Mouse (Mus musculus) hindbrain, embryonic 11.5 days (tissue): ENCODE data around the gene Pelp1. TPM values are rescaled to one million over a fixed set of nuclear protein-coding genes. Genes with fewer than 3 reads are reported as not detected.

Experiments used
- ATAC-seq: fragments of 200-750 bp; cut with Nextera tagmentation; 2 replicates; pipeline ENCODE4 v1.8.0; 2017; ENCODE audit warnings: mild to moderate bottlenecking, moderate TSS enrichment, moderate library complexity; ENCODE audit not compliant: low FRiP score
- DNase-seq: peaks from one replicate; pipeline ENCODE4 v3.0.0-alpha.2; 2015; ENCODE audit warnings: low spot score
- H3K27ac ChIP-seq: fragments of 300-500 bp; sonication (generic); 2 replicates; pipeline ENCODE4 v1.5.1; 2014; ENCODE audit warnings: mild to moderate bottlenecking, low read depth, low read length
- H3K27me3 ChIP-seq: fragments of 300-500 bp; sonication (generic); 2 replicates; pipeline ENCODE4 v1.6.1; 2014; ENCODE audit warnings: mild to moderate bottlenecking, low read length, moderate library complexity, mixed read lengths; ENCODE audit not compliant: control insufficient read depth, insufficient read depth
- H3K36me3 ChIP-seq: fragments of 300-500 bp; sonication (generic); 2 replicates; pipeline ENCODE4 v1.6.1; 2014; ENCODE audit warnings: mild to moderate bottlenecking, low read length, moderate library complexity, mixed read lengths; ENCODE audit not compliant: control insufficient read depth, insufficient read depth
- H3K4me1 ChIP-seq: fragments of 300-500 bp; sonication (generic); replicated peaks from 2 replicates; pipeline ENCODE4 v1.6.1; 2014; ENCODE audit warnings: low read length, mixed read lengths; ENCODE audit not compliant: control insufficient read depth, insufficient read depth
- H3K4me2 ChIP-seq: fragments of 300-500 bp; sonication (generic); replicated peaks from 2 replicates; pipeline ENCODE4 v1.6.1; 2014; ENCODE audit warnings: mild to moderate bottlenecking, low read depth, low read length
- H3K4me3 ChIP-seq: fragments of 300-500 bp; sonication (generic); 2 replicates; pipeline ENCODE4 v1.5.1; 2014; ENCODE audit warnings: low read depth, low read length
- H3K9ac ChIP-seq: fragments of 300-500 bp; sonication (generic); 2 replicates; pipeline ENCODE4 v1.6.1; 2014; ENCODE audit warnings: low read depth, low read length
- H3K9me3 ChIP-seq: fragments of 300-500 bp; sonication (generic); 2 replicates; pipeline ENCODE4 v1.6.1; 2016; ENCODE audit warnings: low read length; ENCODE audit not compliant: control insufficient read depth
- WGBS: fragments of 180-500 bp; shearing (Covaris S2); extraction: QIAGEN DNeasy Blood & Tissue Kit; methylation state at CpG from one replicate; pipeline ENCODE4 v1.1.7; 2014; 5-methylcytosine and 5-hydroxymethylcytosine counted together
- polyA plus RNA-seq: library from polyadenylated mRNA; unstranded; fragments of >200 nt; fragmentation: Nextera tagmentation; extraction: Ambion mirVana; gene quantifications from 2 replicates; pipeline ENCODE4 v1.2.1, GENCODE M21; 2014

The Pelp1 gene
- polyA plus RNA-seq, 1 experiment from 2014 or later: 31.0 TPM

DNA sequence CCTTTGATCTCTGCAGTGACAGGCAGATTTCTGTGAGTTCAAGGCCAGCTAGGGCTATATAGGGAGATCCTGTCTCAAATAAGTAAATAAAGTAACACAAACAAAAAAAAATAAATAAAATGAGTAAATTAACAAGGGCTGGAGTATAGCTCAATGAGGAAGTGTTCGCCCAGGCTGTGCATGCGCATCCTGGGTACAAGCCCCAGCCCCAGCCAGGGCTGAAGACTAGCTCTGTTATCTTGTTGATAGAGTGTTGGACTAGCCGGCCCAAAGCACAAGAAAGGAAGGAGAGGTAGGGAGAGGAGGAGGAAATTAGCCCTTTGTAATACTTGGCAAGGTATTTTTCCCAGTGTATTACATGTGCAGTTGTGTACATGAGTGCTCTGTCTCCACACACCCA lies 34.1 kb upstream of the Pelp1 start:
- Histone ChIP-seq H3K4me2 (no peak overlapping the region), H3K4me1 (no peaks in the 10 kb centered on the region), H3K27ac (no peak overlapping the region), H3K4me3 (no peak overlapping the region), H3K27me3 (no peaks in the 10 kb centered on the region), H3K9ac (no peak overlapping the region), H3K9me3 (no peaks in the 10 kb centered on the region), H3K36me3 (0 out of 2 replicates have a peak, but pooled peaks cover 4% of the 10 kb centered on the region)
- WGBS: 92% methylated on average over 3 of the region's 3 CpGs
- ATAC-seq (no peak), DNase-seq (no peak)

DNA sequence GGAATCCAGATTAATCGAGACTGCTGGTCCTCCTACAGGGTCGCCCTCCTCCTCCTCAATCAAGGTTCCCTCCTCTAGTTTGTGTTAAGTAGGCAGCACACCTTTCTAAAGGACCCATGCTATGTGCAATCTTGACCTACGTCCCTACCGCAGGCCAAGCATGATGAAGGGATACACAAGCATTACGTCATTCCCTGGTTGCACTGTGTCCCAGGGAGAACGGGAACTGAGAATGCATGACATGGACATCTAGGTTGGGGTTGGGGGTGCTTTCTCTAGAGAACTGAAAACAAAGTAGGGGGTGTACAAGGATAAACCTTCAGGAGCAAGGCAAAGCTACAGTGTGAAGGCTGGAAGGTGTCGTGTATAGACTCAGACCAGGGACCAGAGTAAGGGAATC lies 32.1 kb upstream of the Pelp1 start:
- Histone ChIP-seq H3K27ac (no peak overlapping the region), H3K4me3 (no peak overlapping the region), H3K9ac (no peak overlapping the region), H3K36me3 (0 out of 2 replicates have a peak, but pooled peaks cover 9% of the 10 kb centered on the region), H3K4me2 (no peak overlapping the region), H3K27me3 (no peaks in the 10 kb centered on the region), H3K4me1 (no peaks in the 10 kb centered on the region), H3K9me3 (no peaks in the 10 kb centered on the region)
- ATAC-seq: no peak
- DNase-seq: no peak
- 93% methylated on average over 7 of the region's 7 CpGs for WGBS

DNA sequence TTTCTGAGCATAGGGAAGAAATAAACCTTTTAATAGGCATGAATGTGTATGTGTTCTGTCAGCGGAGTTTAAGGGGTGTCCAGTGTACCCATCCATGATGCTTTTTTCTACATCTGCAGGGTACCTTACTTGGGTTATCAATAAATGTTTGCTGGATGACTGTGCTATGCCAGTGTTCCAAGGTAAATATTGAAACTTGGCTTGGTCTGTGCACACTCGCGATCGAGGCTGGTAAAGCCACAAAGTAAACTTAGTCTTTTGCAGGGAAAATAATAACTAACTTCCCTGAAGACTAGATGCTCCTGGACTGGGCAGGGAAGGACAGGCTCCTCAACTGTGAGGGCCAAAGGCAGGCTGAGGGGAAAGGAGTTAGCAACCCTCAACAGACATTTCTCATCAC lies 30.8 kb upstream of the Pelp1 start:
- no peak for ATAC-seq
- H3K36me3 ChIP-seq: 0 out of 2 replicates have a peak, but pooled peaks cover 9% of the 10 kb centered on the region
- H3K27me3 ChIP-seq: no peaks in the 10 kb centered on the region
- no peak overlapping the region for H3K4me3 ChIP-seq
- WGBS: 93% methylated on average over 4 of the region's 4 CpGs
- no peaks in the 10 kb centered on the region for H3K9me3 ChIP-seq
- DNase-seq: no peak
- no peaks in the 10 kb centered on the region for H3K4me1 ChIP-seq
- H3K27ac ChIP-seq: no peak overlapping the region
- H3K4me2 ChIP-seq: no peak overlapping the region
- H3K9ac ChIP-seq: no peak overlapping the region

DNA sequence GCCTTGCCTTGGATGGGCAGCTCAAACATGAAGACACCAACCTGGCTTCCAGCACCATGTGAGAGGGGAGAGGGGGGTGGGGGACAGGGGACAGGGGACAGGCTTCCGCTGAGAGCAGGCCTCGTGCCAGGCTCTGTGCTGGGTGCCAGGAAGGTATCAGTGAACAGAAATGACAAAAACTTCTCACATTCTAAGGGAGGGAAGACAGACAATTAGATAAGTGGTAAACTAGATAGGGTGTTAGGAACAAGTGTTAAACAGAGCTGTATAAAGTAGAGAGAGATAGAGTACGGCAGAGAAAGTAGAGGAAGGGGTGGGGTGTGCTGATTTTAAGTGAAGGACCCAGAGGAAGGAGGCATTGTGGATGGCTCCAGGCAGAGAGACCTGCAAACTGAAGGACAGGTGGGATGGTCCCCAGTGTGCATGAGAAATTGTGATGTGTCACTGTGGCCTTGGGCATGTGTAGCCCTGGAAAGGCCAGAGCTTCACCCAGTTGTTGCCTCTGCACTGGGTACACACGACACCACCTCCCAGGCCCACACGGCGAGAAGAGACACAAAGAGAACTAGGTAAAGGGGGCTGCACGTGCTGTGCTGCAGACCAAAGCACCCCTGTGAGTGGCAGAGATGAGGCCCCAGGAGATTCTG lies 29.0 kb upstream of the Pelp1 start:
- Histone ChIP-seq H3K27ac (no peak overlapping the region), H3K4me1 (no peaks in the 10 kb centered on the region), H3K4me2 (no peak overlapping the region), H3K36me3 (0 out of 2 replicates have a peak, but pooled peaks cover 9% of the 10 kb centered on the region), H3K9me3 (no peaks in the 10 kb centered on the region), H3K27me3 (no peaks in the 10 kb centered on the region), H3K9ac (no peak overlapping the region), H3K4me3 (no peak overlapping the region)
- DNase-seq (no peak), ATAC-seq (no peak)
- WGBS: 88% methylated on average over 7 of the region's 7 CpGs

DNA sequence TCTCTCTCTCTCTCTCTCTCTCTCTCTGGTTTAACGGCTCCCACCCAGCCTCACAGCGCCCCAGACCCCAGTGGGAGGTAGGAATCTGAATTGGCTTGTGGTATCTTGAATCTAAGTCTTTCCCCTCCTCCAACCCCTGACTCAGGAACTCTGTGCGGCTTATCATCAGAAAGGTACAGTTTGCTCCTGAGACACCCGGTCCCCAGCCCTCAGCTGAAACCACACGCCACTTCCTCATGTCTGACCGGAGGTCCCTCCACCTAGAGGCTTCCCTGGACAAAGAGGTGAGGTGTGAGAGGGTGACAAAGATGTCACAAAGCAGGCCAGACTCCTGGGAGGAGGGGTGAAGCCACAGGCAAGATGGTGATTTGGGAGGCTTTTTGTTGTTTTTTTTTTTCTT lies 27.6 kb upstream of the Pelp1 start:
- Histone ChIP-seq H3K9ac (no peak overlapping the region), H3K27me3 (no peaks in the 10 kb centered on the region), H3K36me3 (0 out of 2 replicates have a peak, but pooled peaks cover 9% of the 10 kb centered on the region), H3K9me3 (no peaks in the 10 kb centered on the region), H3K4me1 (0 out of 2 replicates have a peak, but pooled peaks cover 4% of the 10 kb centered on the region), H3K27ac (no peak overlapping the region), H3K4me3 (no peak overlapping the region), H3K4me2 (no peak overlapping the region)
- ATAC-seq (no peak), DNase-seq (no peak)
- 82% methylated on average over 6 of the region's 6 CpGs for WGBS

DNA sequence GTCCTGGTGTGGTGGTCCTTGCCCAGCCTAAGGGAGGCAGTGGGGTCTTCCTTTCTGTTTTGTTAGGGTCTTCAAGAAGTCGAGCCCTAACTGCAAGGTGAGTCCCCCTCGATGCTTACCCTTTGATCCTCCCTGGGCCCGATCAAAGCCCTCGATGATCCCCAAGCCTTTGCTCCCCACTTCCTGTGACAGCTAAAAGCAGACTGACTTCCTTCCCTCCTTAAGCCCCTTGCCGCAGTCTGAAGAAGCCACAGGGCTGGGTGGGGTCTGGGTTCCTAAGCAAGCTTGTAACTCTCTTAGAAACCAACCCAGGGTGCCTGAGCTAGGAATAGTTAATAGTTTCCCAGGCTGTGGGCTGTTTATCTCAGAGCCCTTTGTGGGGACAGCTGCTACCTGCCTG lies 25.6 kb upstream of the Pelp1 start:
- H3K9ac ChIP-seq: no peak overlapping the region
- 0 out of 2 replicates have a peak, but pooled peaks cover 4% of the 10 kb centered on the region for H3K4me1 ChIP-seq
- H3K4me2 ChIP-seq: no peak overlapping the region
- 70% methylated on average over 5 of the region's 5 CpGs for WGBS
- no peak overlapping the region for H3K4me3 ChIP-seq
- no peaks in the 10 kb centered on the region for H3K9me3 ChIP-seq
- no peak overlapping the region for H3K27ac ChIP-seq
- no peaks in the 10 kb centered on the region for H3K27me3 ChIP-seq
- DNase-seq (no peak), ATAC-seq (no peak)
- 0 out of 2 replicates have a peak, but pooled peaks cover 9% of the 10 kb centered on the region for H3K36me3 ChIP-seq

DNA sequence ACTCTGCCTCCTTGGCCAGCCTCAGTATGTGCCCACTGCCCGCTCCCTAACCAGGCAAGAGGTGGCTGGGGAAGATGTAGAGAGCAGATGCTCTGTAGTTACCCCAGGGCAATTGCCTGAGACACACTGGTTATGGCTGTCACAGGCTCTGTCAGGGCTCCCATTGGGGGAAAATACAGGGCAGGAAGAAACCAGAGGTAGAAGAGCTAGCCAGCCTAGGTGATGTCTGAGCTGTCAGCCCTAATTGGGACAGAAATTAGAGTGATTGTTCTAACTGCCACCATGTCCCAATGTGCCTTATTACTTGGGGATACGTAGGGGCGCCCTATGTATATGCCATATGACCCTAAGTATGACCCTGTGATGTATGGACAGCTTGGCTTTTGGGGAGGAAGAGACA lies 24.1 kb upstream of the Pelp1 start:
- 0 out of 2 replicates have a peak, but pooled peaks cover 4% of the 10 kb centered on the region for H3K4me1 ChIP-seq
- H3K9ac ChIP-seq: no peak overlapping the region
- H3K27ac ChIP-seq: no peak overlapping the region
- H3K4me3 ChIP-seq: no peak overlapping the region
- 87% methylated on average over 3 of the region's 3 CpGs for WGBS
- H3K27me3 ChIP-seq: no peaks in the 10 kb centered on the region
- ATAC-seq (no peak), DNase-seq (no peak)
- peak overlapping the region; percentile 70 for H3K4me2 ChIP-seq
- H3K36me3 ChIP-seq: 0 out of 2 replicates have a peak, but pooled peaks cover 6% of the 10 kb centered on the region
- no peaks in the 10 kb centered on the region for H3K9me3 ChIP-seq

DNA sequence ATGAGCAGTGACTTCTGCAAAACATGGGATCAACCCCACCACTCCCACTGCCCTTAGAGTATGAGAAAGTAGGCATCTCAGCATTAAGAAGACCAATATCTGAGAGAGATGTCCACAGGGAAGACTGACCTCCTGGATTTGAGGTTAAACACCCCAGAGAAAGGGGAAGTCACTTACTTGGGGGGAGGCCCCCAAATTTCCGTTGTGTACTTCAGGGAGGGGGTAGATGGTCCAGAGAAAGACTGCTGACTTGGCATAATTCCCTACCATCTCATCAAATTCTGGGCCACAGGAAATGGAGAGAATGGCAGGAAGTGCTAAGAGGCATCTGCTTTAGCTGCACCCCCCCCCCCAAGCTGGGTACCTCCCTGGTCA lies 23.7 kb upstream of the Pelp1 start:
- peak overlapping the region; percentile 88 for H3K4me3 ChIP-seq
- H3K36me3 ChIP-seq: 0 out of 2 replicates have a peak, but pooled peaks cover 4% of the 10 kb centered on the region
- 0 out of 2 replicates have a peak, but pooled peaks cover 4% of the 10 kb centered on the region for H3K4me1 ChIP-seq
- no peaks in the 10 kb centered on the region for H3K27me3 ChIP-seq
- H3K9ac ChIP-seq: peak overlapping the region; percentile 81
- ATAC-seq (no peak), DNase-seq (no peak)
- H3K9me3 ChIP-seq: no peaks in the 10 kb centered on the region
- 82% methylated on average over 1 of the region's 1 CpGs for WGBS
- no peak overlapping the region for H3K27ac ChIP-seq
- peak overlapping the region; percentile 70 for H3K4me2 ChIP-seq

DNA sequence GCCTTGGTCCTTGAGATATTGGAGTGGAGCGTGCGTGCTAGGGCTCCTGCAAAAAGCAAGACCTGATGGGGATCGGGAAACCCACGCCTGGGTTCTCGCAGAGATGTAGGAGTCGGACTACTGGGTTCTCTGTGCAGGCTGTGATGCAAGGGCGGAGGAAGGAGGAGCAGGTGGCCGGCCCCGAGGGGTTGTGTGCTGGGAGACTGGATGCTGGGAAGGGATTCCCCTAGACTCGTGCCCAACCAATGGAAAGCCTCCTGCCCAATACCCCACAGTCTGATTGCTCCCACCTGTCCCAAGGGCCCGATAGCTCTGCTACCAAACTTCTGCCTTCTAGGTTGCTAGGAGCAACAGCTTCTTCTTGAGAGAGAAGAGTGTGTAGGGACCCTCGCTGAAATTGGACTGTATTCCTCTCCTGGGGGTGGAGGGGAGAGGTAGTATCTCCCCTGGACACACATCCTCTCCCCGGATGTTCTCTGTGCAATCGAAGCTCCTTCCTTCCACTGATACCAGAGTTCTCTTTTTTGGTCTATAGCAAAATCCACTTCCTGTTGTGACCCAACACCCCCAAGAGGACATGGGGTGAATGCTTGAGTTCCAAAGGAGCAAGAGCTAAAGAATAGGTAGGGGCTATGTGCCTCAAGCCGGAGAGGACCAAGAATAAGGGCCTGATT lies 23.2 kb upstream of the Pelp1 start:
- Histone ChIP-seq H3K4me3 (peak overlapping the region; percentile 88), H3K27ac (peak overlapping the region; percentile 79), H3K9me3 (no peaks in the 10 kb centered on the region), H3K27me3 (no peaks in the 10 kb centered on the region), H3K36me3 (no peaks in the 10 kb centered on the region), H3K4me1 (0 out of 2 replicates have a peak, but pooled peaks cover 4% of the 10 kb centered on the region), H3K4me2 (peak overlapping the region; percentile 70), H3K9ac (peak overlapping the region; percentile 81)
- 10% methylated on average over 15 of the region's 15 CpGs for WGBS
- DNase-seq: no peak
- peak; percentile 60 for ATAC-seq
